Mouse (Mus musculus): Measurements from ENCODE around the gene Ttll11. TPM values are rescaled to one million over a fixed set of nuclear protein-coding genes. Genes with fewer than 3 reads are reported as not detected.

Gene Ttll11
- total RNA-seq, 2 experiments from 2014 or later = 0.04 TPM; not detected in 1

DNA sequence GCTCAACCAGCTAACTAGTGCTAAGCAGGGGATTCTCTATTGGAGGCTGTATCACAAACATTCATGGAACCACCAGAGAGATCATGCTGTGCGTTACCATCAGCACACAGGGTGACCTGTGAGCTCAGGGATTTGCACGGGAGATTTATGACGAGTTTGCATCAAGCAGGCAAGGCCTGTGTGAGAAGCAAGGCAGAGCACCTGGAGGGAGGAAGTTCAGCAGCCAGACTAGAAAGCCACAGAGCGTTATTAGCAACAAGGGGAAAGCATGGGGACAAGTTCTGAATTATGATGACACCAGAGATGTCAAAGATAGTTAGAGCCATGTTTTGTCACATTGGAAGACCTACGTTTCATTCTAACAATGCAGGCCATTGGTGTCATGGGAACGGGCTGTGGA, 72.1 kb downstream of the Ttll11 start:
- ATAC-seq (replicated peaks; ENCODE audit: poor library complexity) = no peak; the same call in 1 of the 2 replicates

DNA sequence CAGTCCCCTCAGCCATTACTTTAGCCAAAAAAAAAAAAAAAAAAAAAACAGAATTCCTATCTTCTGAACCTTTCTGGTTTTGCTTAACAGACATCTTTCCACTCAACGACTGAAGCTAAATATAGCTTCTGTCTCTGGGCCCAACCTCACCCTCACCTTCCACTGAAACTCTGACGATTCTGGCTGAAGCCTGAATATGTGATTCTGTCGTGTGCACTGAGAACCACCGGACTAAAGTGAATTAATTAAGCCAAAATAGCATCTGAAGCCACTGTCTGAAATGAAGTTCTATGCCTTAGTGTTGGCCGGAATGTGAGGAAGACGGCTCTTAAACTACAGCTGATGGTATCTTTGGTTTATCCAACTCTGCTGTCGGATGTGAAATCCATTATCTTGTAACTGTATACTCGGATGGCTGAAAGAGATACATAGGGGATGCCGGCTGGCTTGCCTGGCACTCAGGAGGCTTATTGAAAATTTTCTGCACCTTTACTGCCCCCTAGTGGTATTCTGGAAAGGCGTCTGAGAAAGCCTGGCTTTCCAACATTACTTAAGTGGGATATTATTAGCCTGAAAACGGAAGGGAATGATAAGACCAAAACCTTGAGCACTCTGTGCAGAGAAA, 73.4 kb downstream of the Ttll11 start:
- ATAC-seq (replicated peaks; ENCODE audit: poor library complexity) = peak; percentile 88

DNA sequence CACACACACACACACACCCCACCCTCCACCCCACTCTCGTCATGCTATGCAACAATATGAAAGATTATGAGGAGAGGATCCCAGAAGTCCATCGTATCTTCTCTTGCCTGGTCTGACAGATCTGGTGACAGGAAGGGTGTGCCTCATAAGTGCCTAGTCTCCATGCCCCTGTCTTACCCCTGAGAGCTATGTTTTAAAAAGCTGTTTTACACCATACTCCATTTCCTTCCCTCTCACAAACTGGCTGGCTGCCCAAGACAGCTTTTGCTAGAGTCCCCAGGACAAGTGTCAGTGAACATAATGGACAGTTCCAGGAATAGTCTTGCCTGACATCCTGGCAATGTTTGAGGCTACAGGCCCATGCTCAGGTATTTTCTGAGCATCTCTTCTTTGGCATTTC, 78.9 kb downstream of the Ttll11 start:
- ATAC-seq (replicated peaks; ENCODE audit: poor library complexity) = 0 out of 2 replicates have a peak, but pooled peaks have one; percentile 14

GRCm38 (mm10) chr2:35899712-35900111, 80.0 kb downstream of the Ttll11 start:
- no peak for ATAC-seq (replicated peaks; ENCODE audit: poor library complexity)

DNA sequence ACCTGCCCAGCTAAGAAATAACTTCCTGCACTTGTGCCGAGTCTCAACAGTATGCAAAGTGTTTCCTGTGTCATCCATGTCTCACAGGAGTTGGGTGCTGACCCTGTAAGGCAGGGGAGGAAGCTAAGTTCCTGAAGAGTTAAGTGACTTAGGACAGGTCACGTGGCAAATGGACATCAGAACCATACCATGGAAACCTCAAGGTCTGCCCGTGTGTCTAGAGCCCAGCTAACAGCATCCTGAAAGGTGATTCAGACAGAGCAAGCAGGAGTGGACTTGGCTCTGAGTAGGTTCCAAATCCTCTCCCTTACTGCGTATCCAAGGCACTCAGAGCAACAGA, 80.6 kb downstream of the Ttll11 start:
- no peak for ATAC-seq (replicated peaks; ENCODE audit: poor library complexity)

GRCm38 (mm10) chr2:35898425-35899134, 81.1 kb downstream of the Ttll11 start:
- ATAC-seq (replicated peaks; ENCODE audit: poor library complexity) = peak; percentile 89

DNA sequence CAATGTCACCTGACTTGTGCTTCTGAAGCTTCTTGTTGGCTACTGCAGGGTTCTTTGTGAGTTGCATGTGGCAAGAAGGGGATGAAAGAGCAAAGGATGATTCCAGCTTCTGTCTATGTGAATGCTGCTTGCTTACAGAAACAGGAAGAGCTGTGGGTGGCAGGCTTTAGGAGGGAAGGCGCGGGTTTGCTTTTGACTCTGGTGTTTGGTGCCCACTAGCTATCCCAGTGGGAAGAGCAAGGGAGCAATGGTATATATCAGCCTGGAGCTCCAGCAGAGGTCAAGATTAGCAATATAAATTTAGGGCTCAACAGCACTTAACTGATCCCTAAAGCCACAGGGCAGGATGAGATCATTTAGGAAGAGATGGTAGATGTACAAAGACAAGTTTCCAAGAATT, 82.6 kb downstream of the Ttll11 start:
- ATAC-seq (replicated peaks; ENCODE audit: poor library complexity) = no peak

DNA sequence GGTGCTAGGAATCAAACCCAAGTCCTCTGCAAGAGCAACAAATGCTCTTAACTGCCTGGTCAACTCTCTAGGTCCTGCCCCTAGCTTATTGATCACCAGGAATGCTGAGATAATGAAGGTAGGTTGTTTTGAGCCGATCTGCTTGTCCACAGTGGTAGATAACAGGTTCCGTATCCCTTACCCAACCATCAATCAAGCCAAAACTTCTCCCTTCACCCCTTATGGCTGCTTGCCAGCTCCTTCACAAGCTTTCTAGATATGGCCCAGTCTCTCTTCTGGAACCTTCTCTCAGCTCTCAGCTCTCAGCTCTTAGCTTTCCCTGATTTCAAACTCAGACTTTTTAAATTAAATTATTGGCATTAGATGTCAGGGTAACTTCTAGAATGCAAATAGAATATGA, 85.2 kb downstream of the Ttll11 start:
- ATAC-seq (replicated peaks; ENCODE audit: poor library complexity) = no peak

DNA sequence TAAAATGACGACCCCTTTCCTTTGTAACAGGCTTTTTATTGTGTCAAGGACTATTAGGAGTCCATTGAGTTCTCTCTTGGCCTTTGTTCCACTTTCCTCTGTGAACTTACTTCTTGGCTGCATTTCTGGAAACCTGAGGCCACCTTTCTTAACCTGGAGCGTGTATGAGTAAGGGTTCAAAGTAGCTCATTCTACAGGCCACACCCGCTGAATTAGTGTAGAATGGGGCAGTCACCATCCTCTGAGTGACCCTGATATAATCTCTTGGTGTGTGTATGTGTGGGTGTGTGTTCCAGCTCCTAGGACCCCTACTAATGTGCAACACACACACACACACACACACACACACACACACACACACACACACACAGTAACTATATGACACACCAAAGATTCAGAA, 89.1 kb downstream of the Ttll11 start:
- ATAC-seq (replicated peaks; ENCODE audit: poor library complexity) = no peak

DNA sequence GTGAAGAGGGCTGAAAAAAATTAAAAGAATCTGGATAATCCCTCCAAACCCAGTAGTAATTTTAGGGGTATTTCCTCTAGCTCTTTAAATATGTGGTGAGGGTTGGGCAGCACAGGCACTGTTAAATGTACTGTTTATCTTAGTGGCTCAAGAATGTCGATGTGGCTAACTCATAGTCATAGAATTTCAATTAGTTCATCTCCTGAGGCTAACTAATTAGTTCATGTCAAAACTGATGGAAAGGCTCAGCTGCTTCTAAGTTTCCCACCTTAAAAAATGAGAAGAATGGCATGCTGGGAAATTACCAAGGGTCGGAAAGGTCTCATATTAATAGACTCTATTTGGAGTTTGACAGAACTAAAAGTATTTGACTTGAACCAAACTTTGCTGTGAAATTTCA, 89.9 kb downstream of the Ttll11 start:
- no peak for ATAC-seq (replicated peaks; ENCODE audit: poor library complexity)

GRCm38 (mm10) chr2:35884296-35884695, 95.4 kb downstream of the Ttll11 start:
- no peak for ATAC-seq (replicated peaks; ENCODE audit: poor library complexity)

DNA sequence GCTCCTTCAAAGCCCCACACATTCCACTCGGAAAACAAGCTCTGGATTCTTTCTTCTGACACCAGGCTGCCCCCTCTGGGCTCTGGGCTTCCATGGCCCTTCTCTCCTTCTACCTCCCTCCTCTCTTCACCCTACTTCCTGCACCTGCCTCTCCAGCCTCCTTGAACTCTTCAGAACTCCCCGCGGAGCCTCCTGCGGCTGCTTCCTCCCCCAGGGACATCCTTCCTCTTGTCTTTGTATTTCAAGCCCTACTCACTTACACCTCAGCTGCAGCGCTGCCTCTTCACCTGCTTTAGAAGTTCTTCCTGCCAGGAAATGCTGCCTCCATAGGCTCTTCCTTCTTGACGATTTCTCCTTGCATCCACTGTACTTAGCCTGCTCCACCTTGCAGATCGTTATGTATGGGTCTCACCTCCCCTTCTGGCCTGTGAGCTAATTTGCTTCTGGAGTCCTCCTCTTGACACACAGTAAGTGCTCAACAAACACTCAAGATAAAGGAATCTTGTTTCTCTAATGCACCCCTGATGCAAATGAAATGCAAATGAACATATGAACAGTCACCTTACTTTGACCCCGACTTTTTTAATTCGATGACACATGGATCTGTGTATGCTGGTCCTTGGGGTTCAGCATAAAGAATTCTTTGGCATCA, 97.3 kb downstream of the Ttll11 start:
- peak; percentile 44 for ATAC-seq (replicated peaks; ENCODE audit: poor library complexity)

DNA sequence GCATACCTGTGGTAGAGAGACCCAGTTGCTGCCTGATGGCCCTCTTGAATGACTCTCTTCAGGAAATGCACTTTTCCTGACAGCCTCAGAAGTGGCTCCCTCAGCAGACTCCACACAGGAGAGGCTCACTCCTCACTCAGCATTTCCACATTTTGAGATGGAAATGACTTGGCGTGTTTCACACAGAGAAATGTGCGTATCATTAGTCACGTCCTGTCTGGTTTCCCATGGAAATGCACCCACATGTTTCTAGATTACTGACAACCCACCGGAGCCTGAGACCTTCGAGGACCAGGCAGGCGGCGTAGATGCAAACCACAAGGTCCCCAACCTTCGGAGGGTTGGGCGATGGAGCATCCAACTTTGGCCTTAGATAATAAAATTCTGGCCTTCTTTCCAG, 97.8 kb downstream of the Ttll11 start:
- peak; percentile 59 for ATAC-seq (replicated peaks; ENCODE audit: poor library complexity)

GRCm38 (mm10) chr2:35880362-35880761, 99.4 kb downstream of the Ttll11 start:
- ATAC-seq (replicated peaks; ENCODE audit: poor library complexity) = no peak

DNA sequence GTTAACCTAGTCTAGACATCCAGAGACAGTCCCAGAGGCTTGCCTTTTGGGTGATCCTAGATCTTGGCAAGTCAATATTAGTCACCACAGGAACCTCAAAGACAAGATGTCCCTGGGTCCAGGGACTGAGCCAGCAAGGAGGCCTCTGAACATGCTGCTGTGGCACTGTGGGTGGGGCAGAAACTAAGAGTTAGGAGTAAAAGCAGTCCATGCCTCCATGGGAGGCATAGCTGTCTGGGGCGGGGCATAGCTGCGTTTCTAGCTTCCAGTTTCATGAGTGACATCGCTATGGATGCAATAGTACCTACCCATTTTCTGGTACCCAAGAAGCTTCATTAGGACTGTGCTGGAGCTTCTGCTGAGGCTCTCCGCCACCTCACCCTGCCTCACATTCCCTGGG, 99.8 kb downstream of the Ttll11 start:
- no peak for ATAC-seq (replicated peaks; ENCODE audit: poor library complexity)

GRCm38 (mm10) chr2:35878506-35878905, 101.2 kb downstream of the Ttll11 start:
- no peak for ATAC-seq (replicated peaks; ENCODE audit: poor library complexity)

- no peak for ATAC-seq (replicated peaks; ENCODE audit: poor library complexity)
These were observed 104.1 kb downstream of the Ttll11 start for GRCm38 (mm10) chr2:35875572-35875971.

- no peak for ATAC-seq (replicated peaks; ENCODE audit: poor library complexity)
These were observed 105.3 kb downstream of the Ttll11 start for GRCm38 (mm10) chr2:35874421-35874820.

GRCm38 (mm10) chr2:35869165-35869564, 110.5 kb downstream of the Ttll11 start:
- no peak for ATAC-seq (replicated peaks; ENCODE audit: poor library complexity)

GRCm38 (mm10) chr2:35863284-35863683, 116.4 kb downstream of the Ttll11 start:
- no peak for ATAC-seq (replicated peaks; ENCODE audit: poor library complexity)

DNA sequence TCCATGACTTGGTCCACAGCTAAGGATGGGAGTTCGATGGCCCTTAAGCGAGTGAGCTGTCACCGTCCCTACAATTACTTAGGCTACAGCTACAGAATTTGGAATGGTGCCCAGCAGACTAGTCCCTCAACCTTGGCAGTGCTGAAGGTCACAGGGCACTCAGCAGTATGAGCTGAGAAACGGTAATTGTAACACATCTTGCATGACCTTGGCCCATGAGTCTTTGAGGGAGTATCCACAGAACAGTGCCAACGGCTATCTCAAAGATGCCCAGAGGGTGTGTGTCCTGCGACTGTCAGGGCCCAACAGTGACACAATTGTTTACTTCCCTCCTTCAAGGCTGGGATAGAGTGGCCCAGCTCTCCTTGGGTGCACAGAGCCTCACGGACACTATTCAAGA, 118.5 kb downstream of the Ttll11 start:
- no peak for ATAC-seq (replicated peaks; ENCODE audit: poor library complexity)

GRCm38 (mm10) chr2:35860394-35860744, 119.3 kb downstream of the Ttll11 start:
- no peak for ATAC-seq (replicated peaks; ENCODE audit: poor library complexity)
